Mouse (Mus musculus) lung, postnatal 10 days (tissue): ENCODE data around the gene Pigc.

Experiments
- DNase-seq: peaks from one replicate; pipeline ENCODE4 v3.0.0; 2021

The Pigc gene

GRCm38 (mm10) chr1:162008631-162009067 lies 39.7 kb downstream of the Pigc start:
- DNase-seq: no peak

DNA sequence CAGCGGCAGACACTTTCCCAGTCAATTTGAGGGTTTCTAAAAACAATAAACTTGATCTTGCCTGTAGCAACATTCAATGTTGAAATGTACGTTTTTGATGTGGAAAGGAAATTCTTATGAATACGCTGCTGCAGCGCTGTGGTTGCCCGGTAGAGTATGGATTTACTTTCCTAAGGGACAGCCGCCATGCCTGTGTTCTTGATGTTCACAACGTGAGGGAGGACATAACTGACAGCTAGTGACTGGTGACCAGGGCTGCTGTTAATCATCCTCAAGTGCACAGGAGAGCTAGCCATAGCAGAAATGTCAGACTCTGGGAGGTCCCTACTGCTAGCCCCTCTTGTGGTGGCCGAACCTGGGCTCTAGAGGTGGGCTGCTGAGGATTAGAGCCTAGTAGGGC lies 40.1 kb downstream of the Pigc start:
- no peak for DNase-seq

GRCm38 (mm10) chr1:162011523-162012245 lies 42.7 kb downstream of the Pigc start:
- DNase-seq: no peak

- DNase-seq: no peak
Observed at GRCm38 (mm10) chr1:162013561-162013960, 44.6 kb downstream of the Pigc start.

DNA sequence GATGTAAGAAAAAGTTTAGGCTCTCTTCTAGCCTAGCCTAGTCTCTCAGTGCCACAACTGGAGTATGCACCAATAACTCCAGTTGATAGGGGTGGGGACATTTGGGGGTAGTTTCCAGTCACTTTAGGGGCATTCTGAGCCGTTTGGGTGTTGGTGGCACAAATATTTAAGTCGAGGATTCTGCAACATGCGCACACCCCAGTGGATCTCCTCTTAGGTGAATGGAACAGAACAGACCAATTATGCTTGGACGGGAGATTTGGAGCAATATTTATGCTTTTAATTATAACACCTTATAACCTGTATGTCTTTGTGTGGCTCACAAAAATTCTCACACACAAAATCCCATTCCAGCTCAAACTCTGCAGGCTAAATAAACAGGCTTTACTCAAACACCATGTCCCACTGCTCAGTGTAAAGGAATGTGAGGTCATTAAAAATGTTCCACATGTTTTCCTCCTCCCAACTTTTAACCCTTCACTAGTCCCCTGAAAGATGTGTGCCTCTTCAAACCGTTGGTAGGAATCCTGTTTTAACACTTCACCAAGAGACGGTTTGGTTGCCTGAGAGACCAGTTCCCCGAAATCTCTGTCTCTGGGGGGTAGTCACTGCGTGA lies 46.4 kb downstream of the Pigc start:
- no peak for DNase-seq

DNA sequence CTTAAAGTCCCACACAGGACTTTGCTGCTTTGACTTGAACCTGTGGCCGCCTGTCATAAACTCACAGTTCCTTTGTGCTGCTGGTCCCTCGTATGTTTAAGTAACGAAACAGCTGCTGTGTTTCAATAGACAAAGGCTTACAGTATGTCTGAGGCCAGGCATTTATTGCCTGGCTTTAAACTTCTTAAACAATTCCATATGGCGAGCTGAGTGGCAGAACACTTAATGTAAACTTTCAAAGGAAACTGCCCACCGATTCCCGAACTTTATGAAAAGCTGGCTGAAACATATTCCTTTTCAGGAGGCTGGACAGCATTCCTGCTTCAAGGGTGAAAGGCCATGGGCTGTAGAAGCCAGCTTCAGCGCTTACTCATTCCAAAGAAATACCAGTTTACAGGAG lies 48.0 kb downstream of the Pigc start:
- DNase-seq: no peak

GRCm38 (mm10) chr1:162017975-162018600 lies 49.1 kb downstream of the Pigc start:
- no peak for DNase-seq

DNA sequence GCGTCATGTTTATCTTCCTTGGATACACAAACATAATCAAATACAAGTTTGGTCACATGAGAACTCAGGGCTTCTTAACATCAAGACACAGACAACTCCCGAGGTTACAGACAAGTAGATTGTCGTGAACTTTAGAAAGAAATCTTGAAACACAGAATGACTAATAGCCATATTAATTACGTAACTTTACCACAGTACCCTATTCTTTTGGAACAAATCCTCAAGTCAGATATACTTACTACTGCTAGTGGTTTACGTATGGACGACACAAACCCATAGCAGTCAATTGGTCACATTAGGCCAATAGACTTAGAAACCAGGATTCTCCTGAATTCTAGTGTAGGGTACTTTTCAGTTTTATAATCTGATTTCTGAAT lies 49.6 kb downstream of the Pigc start:
- no peak for DNase-seq

DNA sequence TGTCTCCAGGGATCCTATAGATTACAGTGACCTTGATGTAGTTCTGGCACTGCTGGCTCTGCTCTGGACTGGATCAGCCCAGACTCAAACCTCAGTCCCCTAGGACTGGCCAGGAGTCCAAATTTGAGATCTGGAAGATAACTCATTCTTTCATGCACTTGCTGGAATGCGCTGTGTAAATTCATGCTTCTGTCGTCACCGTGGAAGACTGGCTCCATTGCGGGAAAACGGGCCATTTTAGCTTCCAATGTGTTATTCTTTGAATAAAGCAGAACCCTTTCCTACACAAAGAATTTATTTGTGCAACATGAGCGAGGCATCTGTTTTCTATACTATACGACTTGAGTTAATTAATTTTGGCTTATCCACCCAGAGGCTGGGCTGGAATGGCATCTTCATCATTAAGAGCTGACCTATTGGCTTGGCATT lies 51.3 kb downstream of the Pigc start:
- DNase-seq: no peak

- no peak for DNase-seq
Observed at GRCm38 (mm10) chr1:162020766-162021165, 51.8 kb downstream of the Pigc start.
